Mouse (Mus musculus) layer of hippocampus, adult 9-11 months (tissue): ENCODE measurements at regions not wholly inside any gene's neighbourhood (a gene's known extent, or its start where the extent isn't known, plus 50 kb on each side); places are given as distances from the start of the nearest gene placed in this dataset.

Source experiments
- DNase-seq: peaks from one replicate; pipeline ENCODE4 v3.0.0; 2022

- no peak for DNase-seq
These were observed 262.3 kb upstream of the Gm4791 start for GRCm38 (mm10) chr9:46736232-46736631.

- peak; percentile 87 for DNase-seq
These were observed 262.9 kb upstream of the Gm4791 start for GRCm38 (mm10) chr9:46735664-46736067.

GRCm38 (mm10) chr9:46728465-46728864 lies 270.1 kb upstream of the Gm4791 start:
- peak; percentile 32 for DNase-seq

- peak; percentile 77 for DNase-seq
These were observed 274.3 kb upstream of the Gm4791 start for GRCm38 (mm10) chr9:46724231-46724630.

- peak; percentile 39 for DNase-seq
These were observed 285.1 kb upstream of the Gm4791 start for GRCm38 (mm10) chr9:46713415-46713814.

GRCm38 (mm10) chr9:46704151-46704905 lies 294.2 kb upstream of the Gm4791 start:
- peak; percentile 44 for DNase-seq

GRCm38 (mm10) chr9:46703674-46704073 lies 294.9 kb upstream of the Gm4791 start:
- DNase-seq, result no peak

- DNase-seq, result no peak
These were observed 295.5 kb upstream of the Gm4791 start for GRCm38 (mm10) chr9:46702901-46703636.

GRCm38 (mm10) chr9:46702053-46702900 lies 296.3 kb upstream of the Gm4791 start:
- no peak for DNase-seq

- DNase-seq, result no peak
These were observed 302.4 kb upstream of the Gm4791 start for GRCm38 (mm10) chr9:46696171-46696570.

- no peak for DNase-seq
These were observed 309.2 kb upstream of the Gm4791 start for GRCm38 (mm10) chr9:46689331-46689730.

- DNase-seq, result no peak
These were observed 314.3 kb upstream of the Gm4791 start for GRCm38 (mm10) chr9:46684113-46684850.

- DNase-seq, result no peak
These were observed 326.5 kb upstream of the Gm4791 start for GRCm38 (mm10) chr9:46672050-46672449.

GRCm38 (mm10) chr9:46654422-46654821 lies 334.6 kb upstream of the 4931429L15Rik start:
- no peak for DNase-seq

GRCm38 (mm10) chr9:46647238-46647922 lies 327.6 kb upstream of the 4931429L15Rik start:
- peak; percentile 50 for DNase-seq

- no peak for DNase-seq
These were observed 325.7 kb upstream of the 4931429L15Rik start for GRCm38 (mm10) chr9:46645469-46645884.

- no peak for DNase-seq
These were observed 323.8 kb upstream of the 4931429L15Rik start for GRCm38 (mm10) chr9:46643551-46643950.

GRCm38 (mm10) chr9:46642696-46643095 lies 322.9 kb upstream of the 4931429L15Rik start:
- no peak for DNase-seq

- no peak for DNase-seq
These were observed 316.6 kb upstream of the 4931429L15Rik start for GRCm38 (mm10) chr9:46636261-46637010.

GRCm38 (mm10) chr9:46633952-46634351 lies 314.2 kb upstream of the 4931429L15Rik start:
- DNase-seq, result no peak

GRCm38 (mm10) chr9:46632576-46632975 lies 312.8 kb upstream of the 4931429L15Rik start:
- peak; percentile 87 for DNase-seq
